Mouse (Mus musculus) G1E-ER4 (cell line): Measurements from ENCODE around the gene Lmnb2. TPM values are rescaled to one million over a fixed set of nuclear protein-coding genes. Genes with fewer than 3 reads are reported as not detected.

Experiments used
- GATA1 ChIP-seq: IDR thresholded peaks from one replicate; pipeline ENCODE4 v1.8.0; 2012; ENCODE audit warnings: low read length, inconsistent platforms
- polyA plus RNA-seq: library from polyadenylated mRNA; stranded (reverse); fragments of >175 nt; gene quantifications from 2 replicates; pipeline ENCODE4 v1.2.3, GENCODE M21; 2012

The Lmnb2 gene
- polyA plus RNA-seq, 1 experiment, result not detected

- no peak for TF ChIP-seq GATA1
Observed at GRCm38 (mm10) chr10:80936135-80936809, 18.2 kb upstream of the Lmnb2 start.

DNA sequence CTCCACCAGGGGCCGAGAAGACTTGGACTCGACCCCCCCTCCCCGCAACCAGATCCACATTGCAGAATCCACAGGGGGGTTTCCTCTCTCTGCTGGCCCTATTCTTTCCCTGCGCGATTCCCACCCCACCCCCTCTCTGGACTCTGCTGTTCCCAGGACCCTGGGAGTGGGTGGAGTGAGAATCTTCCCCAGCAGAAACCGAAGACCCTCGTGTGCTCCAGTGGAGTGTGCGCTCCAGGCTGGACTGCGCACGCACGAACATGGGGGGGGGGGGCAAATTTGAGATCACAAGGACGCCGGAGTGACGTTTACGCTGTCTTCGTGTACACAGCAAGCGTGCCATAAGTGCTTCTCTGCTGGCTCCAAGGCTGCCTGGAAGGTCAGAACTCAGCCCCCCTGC is 17.7 kb upstream of the Lmnb2 start:
- no peak for TF ChIP-seq GATA1

- no peak for TF ChIP-seq GATA1
Observed at GRCm38 (mm10) chr10:80935241-80935640, 17.2 kb upstream of the Lmnb2 start.

- TF ChIP-seq GATA1, result no peak
Observed at GRCm38 (mm10) chr10:80934136-80934985, 16.3 kb upstream of the Lmnb2 start.

- no peak for TF ChIP-seq GATA1
Observed at GRCm38 (mm10) chr10:80933421-80933979, 15.5 kb upstream of the Lmnb2 start.

GRCm38 (mm10) chr10:80932700-80933420 is 14.8 kb upstream of the Lmnb2 start:
- TF ChIP-seq GATA1, result no peak

DNA sequence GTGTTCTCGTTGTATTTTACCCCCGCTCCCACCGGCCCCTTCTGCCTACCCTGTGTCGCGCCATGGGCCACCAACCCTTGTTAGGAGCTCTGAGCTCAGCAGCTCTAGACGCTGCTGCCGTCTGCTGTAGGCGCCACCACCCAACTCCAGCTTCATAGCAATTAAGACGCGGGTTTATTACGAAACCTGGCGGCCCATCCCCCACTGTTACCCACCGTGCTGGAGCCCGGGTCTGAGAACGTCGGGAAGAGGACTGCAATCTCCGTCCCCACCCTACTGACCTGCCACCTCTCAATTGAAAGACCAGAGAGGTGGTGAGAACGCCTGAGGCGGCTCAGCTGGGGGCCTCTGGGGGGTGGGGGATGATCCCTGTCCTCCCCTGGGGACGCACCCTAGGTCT is 14.2 kb upstream of the Lmnb2 start:
- no peak for TF ChIP-seq GATA1

DNA sequence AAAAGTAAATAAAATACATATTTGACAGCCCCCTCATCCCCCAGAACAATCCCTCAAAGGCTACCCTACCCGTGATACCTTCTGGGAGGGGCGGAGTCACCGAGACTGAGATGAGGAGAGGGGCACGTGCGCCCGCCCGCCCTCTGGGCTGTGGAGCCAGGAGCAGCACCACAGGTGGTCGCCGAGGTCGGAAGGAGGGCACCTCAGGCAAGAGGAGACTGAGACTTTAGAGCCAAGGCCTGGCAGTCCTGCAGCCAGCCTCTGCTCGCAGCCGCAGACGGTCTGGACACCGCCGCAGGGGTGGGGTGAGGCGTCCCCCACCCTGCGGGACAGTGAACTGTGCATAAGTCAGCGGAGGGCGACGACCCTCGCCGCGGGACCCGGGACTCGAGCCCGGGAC is 13.7 kb upstream of the Lmnb2 start:
- no peak for TF ChIP-seq GATA1

- no peak for TF ChIP-seq GATA1
Observed at GRCm38 (mm10) chr10:80931153-80931671, 13.2 kb upstream of the Lmnb2 start.

DNA sequence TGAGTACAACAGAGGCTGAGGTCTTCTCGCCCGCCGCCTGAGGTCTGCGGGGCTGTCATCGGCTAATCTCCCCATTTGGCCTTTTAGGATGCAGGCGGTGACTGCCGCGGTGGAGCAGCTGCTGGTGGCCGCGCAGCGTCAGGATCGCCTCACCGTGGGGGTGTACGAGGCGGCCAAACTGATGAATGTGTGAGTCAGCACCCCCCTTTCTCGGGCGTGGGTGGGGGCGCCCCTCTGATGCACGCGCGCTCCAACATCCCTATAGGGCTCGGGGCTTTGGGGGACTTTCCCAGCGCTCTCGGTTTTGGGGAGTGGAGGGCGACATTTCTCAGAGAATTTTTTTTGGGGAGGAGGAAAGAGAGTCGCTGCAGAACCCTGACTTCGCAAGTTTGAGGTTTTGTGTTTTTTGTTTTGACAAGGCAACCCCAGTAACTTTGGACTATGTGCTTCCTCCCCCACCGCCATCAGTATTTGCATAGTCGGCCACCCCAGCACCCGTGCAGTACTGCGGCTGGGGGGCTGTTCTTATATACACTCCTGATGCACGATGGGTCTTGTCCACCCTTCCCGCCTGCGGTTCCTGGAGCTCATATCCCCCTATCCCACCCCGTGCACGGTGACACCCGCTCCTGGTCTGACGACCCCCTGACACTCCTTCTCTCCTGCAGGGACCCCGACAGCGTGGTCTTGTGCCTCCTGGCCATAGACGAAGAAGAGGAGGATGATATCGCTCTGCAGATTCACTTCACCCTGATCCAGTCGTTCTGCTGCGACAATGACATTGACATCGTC is 12.5 kb upstream of the Lmnb2 start:
- TF ChIP-seq GATA1, result no peak

DNA sequence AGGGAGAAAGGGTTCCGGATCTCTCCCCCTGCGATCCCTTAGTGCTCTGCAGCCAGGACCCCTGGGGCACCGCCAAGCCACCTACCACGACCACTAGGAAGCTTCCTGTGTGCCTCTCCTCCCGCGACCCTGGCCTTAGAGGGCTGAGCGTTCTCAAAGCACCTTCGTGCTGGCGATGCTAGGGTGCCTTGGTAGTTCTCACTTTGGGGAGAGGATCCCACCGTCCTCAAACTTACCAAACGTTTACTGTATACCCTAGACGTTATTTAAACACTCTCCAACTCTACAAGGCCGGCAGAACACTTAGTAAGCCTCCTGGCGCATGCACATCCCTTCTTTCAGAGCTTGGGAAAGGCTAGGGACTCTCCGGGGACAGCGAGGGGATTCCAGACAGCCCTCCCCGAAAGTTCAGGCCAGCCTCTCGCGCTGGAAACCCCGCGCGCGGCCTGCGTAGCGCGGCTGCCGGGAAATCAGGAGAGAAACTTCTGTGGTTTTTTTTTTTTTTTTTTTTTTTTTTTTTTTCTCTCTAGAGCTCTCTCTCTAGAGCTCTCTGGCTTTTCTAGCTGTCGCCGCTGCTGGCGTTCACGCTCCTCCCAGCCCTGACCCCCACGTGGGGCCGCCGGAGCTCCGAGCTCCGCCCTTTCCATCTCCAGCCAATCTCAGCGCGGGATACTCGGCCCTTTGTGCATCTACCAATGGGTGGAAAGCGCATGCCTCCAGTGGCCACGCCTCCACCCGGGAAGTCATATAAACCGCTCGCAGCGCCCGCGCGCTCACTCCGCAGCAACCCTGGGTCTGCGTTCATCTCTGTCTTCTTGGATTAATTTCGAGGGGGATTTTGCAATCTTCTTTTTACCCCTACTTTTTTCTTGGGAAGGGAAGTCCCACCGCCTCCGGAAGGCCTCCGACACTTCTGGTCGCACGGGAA is 11.5 kb upstream of the Lmnb2 start, which contains the start of gene Gadd45b:
TSS of gene Gadd45b (plus strand) at position 775 of the 928 bp plus-strand sequence.
- TF ChIP-seq GATA1, result no peak

DNA sequence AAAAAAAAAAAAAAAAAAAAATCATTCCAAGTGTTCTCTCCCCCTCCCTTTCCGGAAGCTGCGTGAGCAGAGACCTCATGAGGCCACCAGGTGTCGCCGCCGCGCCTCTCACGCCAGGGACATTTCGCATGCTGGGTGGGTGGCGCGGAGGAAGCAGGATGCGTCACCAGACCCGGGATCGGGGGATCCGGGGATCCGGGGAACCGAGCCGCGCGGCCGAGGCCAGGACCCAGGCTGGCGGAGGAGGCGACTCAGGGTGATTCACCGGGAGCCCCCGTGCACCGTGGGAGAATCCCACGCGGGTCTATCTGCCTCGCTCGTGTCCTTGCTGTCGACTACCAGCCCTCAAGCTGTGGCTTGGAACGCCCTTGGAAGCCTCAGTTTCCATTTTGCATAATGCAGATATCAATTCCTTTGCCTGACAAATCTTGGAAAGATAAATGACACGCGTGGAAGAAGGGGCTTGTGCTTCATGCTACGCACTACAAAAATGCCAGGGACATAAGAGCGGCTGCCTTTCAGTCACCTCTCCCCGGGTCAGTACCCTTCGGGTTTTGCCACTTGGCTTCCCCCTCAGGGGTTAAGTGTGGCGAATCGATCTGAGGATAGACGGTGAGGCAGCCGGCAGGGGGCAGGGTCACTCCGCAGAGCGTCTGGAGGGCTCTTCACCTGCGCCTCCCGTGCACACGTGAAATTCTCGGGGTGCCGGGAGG is 10.7 kb upstream of the Lmnb2 start:
- TF ChIP-seq GATA1, result no peak

DNA sequence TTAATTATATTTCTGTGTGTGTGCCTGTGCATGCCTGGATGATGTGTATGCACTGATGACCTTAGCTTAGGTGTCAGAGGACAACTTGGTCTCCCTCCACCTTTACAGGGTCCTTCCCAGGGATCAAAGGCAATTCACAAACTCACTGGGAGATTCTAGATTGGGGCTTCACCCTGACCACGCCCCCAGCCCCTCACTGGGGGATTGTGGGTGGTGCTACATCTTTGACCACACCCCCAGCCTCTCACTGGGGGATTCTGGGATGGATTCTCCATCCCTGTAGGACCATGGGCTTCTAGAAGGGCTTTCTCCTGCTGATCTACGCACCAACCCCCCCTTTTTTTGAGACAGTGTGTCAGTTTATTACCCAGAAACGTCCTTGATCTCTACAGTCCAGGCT is 7.4 kb upstream of the Lmnb2 start:
- no peak for TF ChIP-seq GATA1
